Mouse (Mus musculus) heart, embryonic 16.5 days (tissue): ENCODE results near the gene Dr1. TPM values are rescaled to one million over a fixed set of nuclear protein-coding genes. Genes with fewer than 3 reads are reported as not detected.

Experiments
- polyA plus RNA-seq: library from polyadenylated mRNA; unstranded; fragments of >200 nt; fragmentation: Nextera tagmentation; extraction: Ambion mirVana; gene quantifications from 2 replicates; pipeline ENCODE4 v1.2.1, GENCODE M21; 2015

Dr1 gene
- polyA plus RNA-seq, 1 experiment from 2014 or later: 28.9 TPM

Other genes with a start within 250 kb of the Dr1 start
- gene Mtf2, start 203.2 kb upstream of the Dr1 start, polyA plus RNA-seq: 75.0 and 99.1 TPM in 2 replicates
- gene Tmed5, start 136.3 kb upstream of the Dr1 start, polyA plus RNA-seq: 34.5 and 41.8 TPM in 2 replicates
- 6.2 and 10.2 TPM in 2 replicates for gene Ccdc18, start 136.0 kb upstream of the Dr1 start, polyA plus RNA-seq
- gene Pigg, start 43.7 kb downstream of the Dr1 start, polyA plus RNA-seq: 5.4 and 6.3 TPM in 2 replicates
- gene Gm42517, start 99.0 kb downstream of the Dr1 start, polyA plus RNA-seq: not detected in 2 replicates
- 0.26 TPM in 1 of 2 replicates, not detected in the other for gene Pde6b, start 119.5 kb downstream of the Dr1 start, polyA plus RNA-seq
- 740 and 758 TPM in 2 replicates for gene Atp5k, start 165.6 kb downstream of the Dr1 start, polyA plus RNA-seq
- gene Mfsd7a, start 180.0 kb downstream of the Dr1 start, polyA plus RNA-seq: 0.30 TPM in 2 replicates
- 16.3 and 18.3 TPM in 2 replicates for gene Pcgf3, start 192.3 kb downstream of the Dr1 start, polyA plus RNA-seq